Mouse (Mus musculus) CH12.LX (cell line): ENCODE results near the gene Pkd1l2.

Experiments used
- CTCF ChIP-seq, 2 experiments: IDR thresholded peaks in 1 of 2; conservative IDR thresholded peaks in 1 of 2; 2 replicates each; pipeline ENCODE4 v1.5.1; 2011 to 2012; ENCODE audit warnings: low read depth in 2 of 2, low read length in 2 of 2, improper control_type of control experiment in 1 of 2, inconsistent platforms in 1 of 2, mild to moderate bottlenecking in 1 of 2, moderate library complexity in 1 of 2
- EP300 ChIP-seq: IDR thresholded peaks from 2 replicates; pipeline ENCODE4 v1.6.1; 2011; ENCODE audit warnings: low read length, improper control_type of control experiment
- MAX ChIP-seq: IDR thresholded peaks from 2 replicates; pipeline ENCODE4 v1.6.1; 2011; ENCODE audit warnings: low read length, improper control_type of control experiment
- PAX5 ChIP-seq: IDR thresholded peaks from 2 replicates; pipeline ENCODE4 v1.6.1; 2012; ENCODE audit warnings: low read length, inconsistent platforms, mixed read lengths
- TCF12 ChIP-seq: IDR thresholded peaks from 2 replicates; pipeline ENCODE4 v1.6.1; 2014; ENCODE audit warnings: low read depth, mild to moderate bottlenecking, inconsistent platforms, low read length, improper control_type of control experiment
- ZMIZ1 ChIP-seq: IDR thresholded peaks from 2 replicates; pipeline ENCODE4 v1.6.1; 2012; ENCODE audit warnings: low read depth, mild to moderate bottlenecking, inconsistent platforms, low read length, improper control_type of control experiment

DNA sequence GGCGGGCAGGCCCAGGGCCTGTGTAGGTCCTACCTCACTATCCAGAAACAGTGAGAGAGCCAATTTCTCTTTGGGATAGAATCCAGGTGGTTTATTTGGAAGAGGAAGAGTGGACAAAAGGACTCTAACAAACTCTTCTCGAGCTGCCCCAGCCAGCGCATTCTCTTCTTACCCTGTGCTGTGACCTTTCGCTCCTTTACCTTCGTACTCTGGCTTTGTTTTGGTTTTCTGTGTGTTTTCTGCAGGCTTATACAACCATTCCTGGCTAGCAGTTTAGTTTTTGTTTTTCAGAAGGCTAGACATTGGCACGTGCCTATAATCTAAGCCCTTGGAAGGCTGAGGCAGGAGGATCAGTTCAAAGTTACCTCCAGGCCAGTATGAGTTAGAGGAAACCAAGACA, 112.7 kb downstream of the Pkd1l2 start:
- TF ChIP-seq CTCF (conservative IDR thresholded peaks at IDR 0.05 in 1 of 2, IDR thresholded peaks at IDR 0.05 in 1 of 2; ENCODE audit: low read depth in 2 of 2, low read length in 2 of 2) (no peak), EP300 (no peak), MAX (no peak), ZMIZ1 (no peak), PAX5 (no peak), TCF12 (no peak)
